Mouse (Mus musculus) neural tube, embryonic 12.5 days (tissue): Measurements from ENCODE around the gene Alox12. TPM values are rescaled to one million over a fixed set of nuclear protein-coding genes. Genes with fewer than 3 reads are reported as not detected.

ENCODE experiments used
- ATAC-seq: fragments of 200-750 bp; cut with Nextera tagmentation; 2 replicates; pipeline ENCODE4 v1.8.0; 2017; ENCODE audit warnings: low read depth, mild to moderate bottlenecking, moderate TSS enrichment, moderate library complexity; ENCODE audit not compliant: low FRiP score
- H3K27ac ChIP-seq: fragments of 300-500 bp; sonication (generic); 2 replicates; pipeline ENCODE4 v1.5.1; 2016
- H3K27me3 ChIP-seq: fragments of 300-500 bp; sonication (generic); replicated peaks from 2 replicates; pipeline ENCODE4 v1.6.1; 2016; ENCODE audit warnings: mild to moderate bottlenecking
- H3K36me3 ChIP-seq: fragments of 300-500 bp; sonication (generic); 2 replicates; pipeline ENCODE4 v1.6.1; 2016; ENCODE audit warnings: mild to moderate bottlenecking
- H3K4me1 ChIP-seq: fragments of 300-500 bp; sonication (generic); 2 replicates; pipeline ENCODE4 v1.6.1; 2016
- H3K4me2 ChIP-seq: fragments of 300-500 bp; sonication (generic); replicated peaks from 2 replicates; pipeline ENCODE4 v1.6.1; 2016; ENCODE audit warnings: mild to moderate bottlenecking
- H3K4me3 ChIP-seq: fragments of 300-500 bp; sonication (generic); 2 replicates; pipeline ENCODE4 v1.5.1; 2016
- H3K9ac ChIP-seq: fragments of 300-500 bp; sonication (generic); 2 replicates; pipeline ENCODE4 v1.6.1; 2016; ENCODE audit warnings: mild to moderate bottlenecking
- H3K9me3 ChIP-seq: fragments of 300-500 bp; sonication (generic); 2 replicates; pipeline ENCODE4 v1.6.1; 2016; ENCODE audit warnings: mild to moderate bottlenecking
- WGBS: fragments of 180-500 bp; shearing (Covaris S2); methylation state at CpG from one replicate; pipeline ENCODE4 v1.1.7; 2016; 5-methylcytosine and 5-hydroxymethylcytosine counted together
- polyA plus RNA-seq: library from polyadenylated mRNA; unstranded; fragments of >200 nt; fragmentation: Nextera tagmentation; extraction: Ambion mirVana; gene quantifications from 2 replicates; pipeline ENCODE4 v1.2.1, GENCODE M21; 2016

Gene Alox12
- polyA plus RNA-seq, 1 experiment from 2014 or later = 3.0 TPM

DNA sequence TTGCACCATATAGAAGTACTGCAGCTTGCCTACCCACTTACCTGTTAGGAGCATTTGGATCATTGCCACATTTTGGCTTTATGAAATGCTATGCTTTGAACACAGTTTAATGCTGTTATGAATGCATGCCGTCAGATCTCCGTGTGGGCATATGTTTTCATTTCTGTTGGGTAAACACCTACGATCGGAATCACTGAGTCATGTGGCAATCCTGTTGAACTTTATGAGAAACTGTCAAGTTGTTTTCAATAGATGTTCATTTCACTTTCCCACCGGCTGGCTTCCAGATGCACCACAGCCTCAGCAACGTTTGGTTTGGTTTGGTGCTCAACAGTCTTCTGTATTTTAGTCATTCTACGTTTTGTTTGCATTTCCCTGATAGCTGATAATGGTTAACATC lies 16.5 kb upstream of the Alox12 start:
- Histone ChIP-seq H3K9me3 (no peaks in the 10 kb centered on the region), H3K27me3 (no peaks in the 10 kb centered on the region), H3K36me3 (no peaks in the 10 kb centered on the region), H3K9ac (no peak overlapping the region), H3K27ac (no peak overlapping the region), H3K4me3 (no peak overlapping the region), H3K4me2 (no peak overlapping the region), H3K4me1 (no peaks in the 10 kb centered on the region)
- WGBS = 83% methylated on average over 7 of the region's 7 CpGs
- no peak for ATAC-seq

DNA sequence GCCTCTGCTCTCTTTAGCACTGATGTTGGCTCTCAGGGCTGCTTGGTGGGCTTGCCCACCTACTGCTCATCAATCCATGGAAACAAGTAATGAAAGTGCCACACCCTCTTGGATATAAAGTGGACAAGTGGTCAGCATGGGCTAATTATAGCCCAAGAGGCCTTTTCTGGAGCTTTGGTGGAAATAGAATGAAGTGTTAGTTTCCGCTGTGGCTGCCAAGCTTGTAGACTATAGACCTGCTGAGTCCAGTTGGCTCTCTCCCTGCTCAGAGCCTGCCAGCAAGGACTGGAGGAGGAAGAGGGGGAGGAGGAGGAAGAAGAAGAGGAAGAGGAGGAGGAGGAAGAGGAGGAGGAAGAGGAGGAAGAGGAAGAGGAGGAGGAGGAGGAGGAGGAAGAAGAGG lies 11.3 kb upstream of the Alox12 start:
- Histone ChIP-seq H3K36me3 (no peaks in the 10 kb centered on the region), H3K4me1 (no peaks in the 10 kb centered on the region), H3K4me2 (no peak overlapping the region), H3K9me3 (no peaks in the 10 kb centered on the region), H3K4me3 (no peak overlapping the region), H3K9ac (no peak overlapping the region), H3K27me3 (no peaks in the 10 kb centered on the region), H3K27ac (no peak overlapping the region)
- WGBS = 91% methylated on average over 1 of the region's 1 CpGs
- no peak for ATAC-seq

DNA sequence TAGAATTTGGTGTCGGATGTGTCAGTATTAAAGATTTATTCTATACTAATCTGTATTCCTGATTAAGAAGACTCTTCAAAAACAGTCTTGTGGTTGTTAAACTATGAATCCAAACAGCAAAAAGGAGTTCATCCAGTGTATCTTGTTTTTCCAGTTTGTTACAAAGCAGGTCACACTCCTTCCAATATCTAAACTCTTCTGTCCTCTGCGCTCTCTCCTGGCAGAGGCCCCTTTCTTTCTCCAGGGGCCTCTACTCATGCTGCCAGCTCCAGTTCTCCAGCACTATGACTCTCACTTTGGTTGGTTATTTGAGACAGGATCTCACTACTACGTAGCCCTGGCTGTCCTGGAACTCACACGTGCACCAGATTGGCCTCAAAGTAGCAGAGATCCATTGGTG lies 10.7 kb upstream of the Alox12 start:
- Histone ChIP-seq H3K27ac (no peak overlapping the region), H3K4me2 (no peak overlapping the region), H3K36me3 (no peaks in the 10 kb centered on the region), H3K27me3 (no peaks in the 10 kb centered on the region), H3K9ac (no peak overlapping the region), H3K4me1 (no peaks in the 10 kb centered on the region), H3K9me3 (no peaks in the 10 kb centered on the region), H3K4me3 (no peak overlapping the region)
- 85% methylated on average over 4 of the region's 4 CpGs for WGBS
- no peak for ATAC-seq

DNA sequence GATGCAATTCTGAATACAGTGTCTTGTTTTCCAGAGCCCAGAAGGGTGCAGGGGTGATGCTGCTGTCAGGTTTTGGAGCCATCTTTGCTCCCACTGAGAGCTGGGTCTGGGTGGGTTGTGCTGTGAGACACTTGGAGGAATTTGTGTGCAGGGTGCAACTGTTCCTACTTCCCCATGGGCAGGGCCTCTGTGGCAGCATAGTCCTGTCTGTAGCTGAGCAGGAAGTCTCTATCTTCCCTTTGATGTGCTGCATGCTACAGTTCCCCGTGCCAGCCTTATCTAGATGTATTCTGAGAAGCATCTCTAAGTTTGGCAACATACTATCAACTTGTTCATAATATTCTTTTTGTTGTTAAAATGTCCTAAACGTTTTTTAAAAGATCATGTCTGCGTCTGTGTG lies 10.1 kb upstream of the Alox12 start:
- Histone ChIP-seq H3K4me3 (no peak overlapping the region), H3K9me3 (no peaks in the 10 kb centered on the region), H3K36me3 (no peaks in the 10 kb centered on the region), H3K4me1 (no peaks in the 10 kb centered on the region), H3K4me2 (no peak overlapping the region), H3K9ac (no peak overlapping the region), H3K27me3 (no peaks in the 10 kb centered on the region), H3K27ac (no peak overlapping the region)
- ATAC-seq = no peak
- WGBS = 66% methylated on average over 3 of the region's 3 CpGs

DNA sequence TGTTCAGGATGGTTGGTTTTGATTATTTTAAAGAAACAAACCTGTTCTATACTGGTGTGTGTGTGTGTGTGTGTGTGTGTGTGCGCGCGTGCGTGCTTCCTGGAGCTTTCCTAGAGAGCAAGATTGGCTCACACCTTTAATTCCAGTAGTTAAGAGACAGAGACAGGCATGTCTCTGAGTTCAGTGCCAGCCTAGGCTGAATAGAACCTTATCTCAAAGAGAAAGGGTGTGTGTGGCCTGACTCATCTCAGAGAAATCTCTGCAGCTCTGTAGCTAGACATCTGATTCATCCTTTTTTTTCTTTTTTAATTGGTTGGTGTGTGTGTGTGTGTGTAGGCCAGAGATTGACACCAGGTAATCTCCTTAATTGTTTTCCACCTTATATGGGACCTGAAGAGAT lies 3.9 kb upstream of the Alox12 start:
- Histone ChIP-seq H3K4me1 (peaks cover 10% of the 10 kb centered on the region), H3K36me3 (no peaks in the 10 kb centered on the region), H3K4me2 (no peak overlapping the region), H3K9ac (no peak overlapping the region), H3K27ac (no peak overlapping the region), H3K4me3 (no peak overlapping the region), H3K9me3 (no peaks in the 10 kb centered on the region), H3K27me3 (peaks cover 22% of the 10 kb centered on the region)
- ATAC-seq = no peak
- 91% methylated on average over 4 of the region's 4 CpGs for WGBS

DNA sequence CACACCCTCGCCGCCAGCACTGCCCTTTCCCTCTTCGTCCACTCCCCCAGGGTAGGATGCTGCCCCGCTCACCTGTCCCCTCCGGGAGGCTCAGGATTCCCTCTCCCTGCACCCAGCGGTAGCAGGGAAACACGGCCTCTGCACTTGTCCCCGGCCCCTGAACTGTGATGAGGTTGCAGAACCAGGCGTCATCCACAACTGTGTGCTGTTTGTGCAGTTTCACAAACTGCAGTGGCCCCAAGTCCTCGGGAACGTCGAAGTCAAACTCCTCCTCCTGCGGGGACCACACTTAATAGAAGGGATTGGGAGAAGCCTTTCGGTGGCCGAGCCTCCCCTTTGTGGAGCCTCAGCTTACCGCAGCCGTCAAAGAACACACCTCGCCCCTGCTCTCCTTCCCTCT lies 816 bp downstream of the Alox12 start:
- H3K27me3 ChIP-seq = peaks cover 53% of the 10 kb centered on the region
- ATAC-seq = no peak
- no peak overlapping the region; the same call in 1 of the 2 replicates for H3K4me3 ChIP-seq
- H3K4me2 ChIP-seq = peak overlapping the region; percentile 51
- H3K4me1 ChIP-seq = peaks cover 10% of the 10 kb centered on the region
- H3K36me3 ChIP-seq = no peaks in the 10 kb centered on the region
- H3K9me3 ChIP-seq = no peaks in the 10 kb centered on the region
- 4% methylated on average over 18 of the region's 18 CpGs for WGBS
- H3K9ac ChIP-seq = no peak overlapping the region
- H3K27ac ChIP-seq = no peak overlapping the region

DNA sequence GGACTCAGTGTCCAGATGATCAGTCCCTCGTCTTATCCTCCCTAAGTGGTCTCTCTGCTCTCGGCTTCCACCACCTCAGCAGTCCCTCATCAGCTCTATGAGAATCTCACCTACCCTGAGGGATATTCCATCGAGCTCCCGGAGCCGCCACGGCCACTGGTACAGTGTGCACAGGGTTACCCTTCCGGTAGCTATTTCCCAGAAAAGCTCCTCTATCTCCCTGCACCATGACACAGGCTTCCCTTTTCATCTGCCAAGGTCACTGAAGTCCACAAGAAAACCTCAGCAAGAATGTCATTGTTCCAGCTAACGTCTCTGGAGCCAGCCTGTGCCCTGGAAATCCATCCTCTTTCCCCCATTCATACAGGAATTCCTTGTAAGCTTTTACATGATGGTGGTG lies 3.3 kb downstream of the Alox12 start:
- H3K9me3 ChIP-seq = no peaks in the 10 kb centered on the region
- H3K4me2 ChIP-seq = no peak overlapping the region
- H3K9ac ChIP-seq = no peak overlapping the region
- no peak overlapping the region for H3K27ac ChIP-seq
- H3K4me1 ChIP-seq = peaks cover 10% of the 10 kb centered on the region
- 79% methylated on average over 8 of the region's 8 CpGs for WGBS
- ATAC-seq = no peak
- H3K4me3 ChIP-seq = no peak overlapping the region
- no peaks in the 10 kb centered on the region for H3K36me3 ChIP-seq
- peaks cover 53% of the 10 kb centered on the region for H3K27me3 ChIP-seq

DNA sequence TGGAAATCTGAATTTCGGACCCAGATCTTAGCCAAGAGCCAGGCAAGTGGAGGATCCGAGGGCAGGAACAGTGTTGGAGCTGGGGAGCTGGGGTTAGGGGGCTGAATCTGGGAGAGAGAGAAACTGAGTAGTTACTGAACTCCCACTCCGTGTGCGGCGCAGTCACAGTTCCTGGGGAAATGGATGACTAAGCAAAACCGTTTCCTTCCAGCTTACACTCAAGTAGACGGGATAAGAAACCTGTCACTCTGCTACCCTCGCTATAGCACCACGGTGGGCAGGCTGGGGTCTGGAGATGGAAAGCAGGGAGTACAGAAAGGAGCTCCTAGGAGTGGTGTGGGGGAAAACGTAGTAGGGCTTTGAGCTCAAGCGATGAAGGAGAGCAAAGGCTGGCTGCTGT lies 5.0 kb downstream of the Alox12 start:
- no peaks in the 10 kb centered on the region for H3K9me3 ChIP-seq
- no peak for ATAC-seq
- WGBS = 71% methylated on average over 11 of the region's 11 CpGs
- H3K4me3 ChIP-seq = no peak overlapping the region
- peaks cover 46% of the 10 kb centered on the region for H3K27me3 ChIP-seq
- H3K4me2 ChIP-seq = no peak overlapping the region
- H3K36me3 ChIP-seq = no peaks in the 10 kb centered on the region
- H3K9ac ChIP-seq = no peak overlapping the region
- H3K4me1 ChIP-seq = peaks cover 6% of the 10 kb centered on the region
- H3K27ac ChIP-seq = no peak overlapping the region

DNA sequence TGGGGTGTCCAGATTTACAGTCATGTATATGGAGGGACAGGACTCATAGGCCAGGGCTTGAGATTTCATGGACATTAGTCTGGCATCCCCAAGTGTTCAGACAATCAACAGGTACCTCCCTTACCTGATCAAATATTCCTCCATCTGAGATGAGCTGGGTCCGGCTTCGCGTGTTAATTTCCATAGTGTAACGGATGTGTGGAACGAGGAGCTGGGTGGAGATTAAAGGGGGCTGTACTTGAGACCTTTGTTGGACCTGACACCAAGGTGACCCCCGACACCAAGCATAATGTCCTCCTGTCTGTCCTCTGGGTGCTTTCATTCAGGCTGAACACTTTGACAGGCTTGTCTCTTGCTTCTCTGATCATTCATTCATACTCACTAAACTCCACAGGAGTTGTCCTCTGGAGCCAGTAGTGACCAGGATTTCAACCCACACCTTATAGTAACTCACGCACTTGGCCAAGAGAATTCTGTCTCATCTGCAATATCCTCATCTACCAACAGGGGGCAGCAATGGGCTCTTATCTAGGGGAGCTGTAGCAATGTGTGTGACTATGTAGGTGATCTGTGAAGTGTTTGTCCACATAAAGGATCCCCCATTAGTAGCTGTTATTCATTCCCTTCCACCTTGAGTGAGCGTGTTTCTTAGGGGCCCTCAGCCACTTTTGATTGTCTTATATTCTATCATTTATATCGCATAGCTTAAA lies 7.9 kb downstream of the Alox12 start:
- no peaks in the 10 kb centered on the region for H3K36me3 ChIP-seq
- no peak overlapping the region for H3K4me3 ChIP-seq
- no peaks in the 10 kb centered on the region for H3K9me3 ChIP-seq
- H3K4me1 ChIP-seq = no peaks in the 10 kb centered on the region
- WGBS = 48% methylated on average over 9 of the region's 9 CpGs
- H3K27ac ChIP-seq = no peak overlapping the region
- no peak overlapping the region for H3K9ac ChIP-seq
- ATAC-seq = no peak
- no peak overlapping the region for H3K4me2 ChIP-seq
- peaks cover 20% of the 10 kb centered on the region for H3K27me3 ChIP-seq

DNA sequence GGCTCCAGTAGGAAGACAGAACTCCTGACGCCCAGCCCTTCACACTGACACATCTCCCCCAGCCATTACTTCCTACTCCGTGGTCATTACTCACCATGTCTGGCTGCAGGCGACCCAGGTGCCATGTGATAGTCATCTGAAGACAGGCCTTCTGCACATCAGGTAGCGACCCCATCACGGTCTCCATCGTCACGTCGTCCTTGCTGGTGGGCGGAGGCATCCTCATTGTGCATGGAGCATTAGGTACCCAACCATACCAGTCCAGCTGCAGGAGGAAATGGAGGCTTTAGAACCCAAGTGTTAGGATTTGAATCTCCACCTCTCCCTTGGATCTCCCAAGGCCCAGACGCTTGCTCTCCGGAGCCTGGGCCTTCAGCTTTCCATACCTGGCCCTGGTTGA lies 12.6 kb downstream of the Alox12 start:
- WGBS = 68% methylated on average over 11 of the region's 11 CpGs
- H3K36me3 ChIP-seq = no peaks in the 10 kb centered on the region
- H3K27ac ChIP-seq = no peak overlapping the region

DNA sequence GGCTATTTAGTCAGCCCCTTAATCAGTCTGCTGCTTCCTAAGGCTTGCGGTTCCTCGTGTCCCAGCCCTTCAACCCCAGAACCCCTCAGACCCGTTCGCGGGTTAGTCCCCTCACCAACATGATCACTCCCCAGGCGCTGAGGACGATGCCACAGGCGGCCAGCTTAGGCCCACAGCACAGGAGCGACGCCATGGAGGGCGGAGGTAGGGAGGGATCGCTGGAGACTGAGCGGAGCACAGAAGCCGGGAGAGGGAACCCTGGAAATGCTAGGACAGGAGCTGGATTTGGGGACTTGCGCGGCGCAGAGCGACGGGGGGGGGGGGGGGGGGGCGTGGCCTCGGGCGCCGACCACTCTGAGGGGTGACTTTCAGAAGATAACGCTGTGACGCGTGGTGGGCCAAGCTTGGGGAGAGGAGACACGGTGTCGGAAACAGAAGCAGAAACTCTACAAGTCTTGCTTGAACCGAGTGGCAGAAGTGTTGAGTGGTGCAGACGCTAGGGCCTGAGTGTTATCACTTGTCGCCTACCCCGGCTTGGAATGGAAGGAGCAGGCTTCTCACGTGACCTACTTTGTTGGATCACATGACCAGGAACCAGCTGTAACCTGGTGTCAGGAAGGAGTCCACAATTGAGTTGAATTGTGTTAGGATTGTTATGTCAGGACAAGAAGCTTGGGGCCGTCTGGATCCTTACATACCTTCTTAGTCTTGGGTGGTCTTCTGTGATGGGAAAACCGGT lies 15.4 kb downstream of the Alox12 start, which contains the start of the genes Gm21988 and Rnasek:
Gene Gm21988 (minus strand): TSS at position 290 of the 739 bp plus-strand sequence.
Gene Rnasek (minus strand): TSS at position 302 of the 739 bp plus-strand sequence.
- H3K9ac ChIP-seq = peak within 1 kb of the TSS; percentile 83
- H3K36me3 ChIP-seq = peaks cover 12% of the 10 kb centered on the region
- peaks cover 23% of the 10 kb centered on the region for H3K4me1 ChIP-seq
- under 1% methylated on average over 35 of the region's 35 CpGs for WGBS
- H3K9me3 ChIP-seq = no peaks in the 10 kb centered on the region
- H3K27ac ChIP-seq = peak within 1 kb of the TSS; percentile 57; the same call in 1 of the 2 replicates
- H3K4me2 ChIP-seq = peak within 1 kb of the TSS; percentile 95
- peak within 1 kb of the TSS; percentile 91 for H3K4me3 ChIP-seq
- ATAC-seq = peak; percentile 28
- H3K27me3 ChIP-seq = 0 out of 2 replicates have a peak, but pooled peaks cover 2% of the 10 kb centered on the region

More for the DNA sequence above, 12.6 kb downstream of the Alox12 start:
- no peak overlapping the region for H3K4me3 ChIP-seq
- H3K4me2 ChIP-seq = no peak overlapping the region
- H3K4me1 ChIP-seq = peaks cover 18% of the 10 kb centered on the region
- H3K9me3 ChIP-seq = no peaks in the 10 kb centered on the region
- no peak overlapping the region for H3K9ac ChIP-seq
- 0 out of 2 replicates have a peak, but pooled peaks cover 7% of the 10 kb centered on the region for H3K27me3 ChIP-seq
- no peak for ATAC-seq

DNA sequence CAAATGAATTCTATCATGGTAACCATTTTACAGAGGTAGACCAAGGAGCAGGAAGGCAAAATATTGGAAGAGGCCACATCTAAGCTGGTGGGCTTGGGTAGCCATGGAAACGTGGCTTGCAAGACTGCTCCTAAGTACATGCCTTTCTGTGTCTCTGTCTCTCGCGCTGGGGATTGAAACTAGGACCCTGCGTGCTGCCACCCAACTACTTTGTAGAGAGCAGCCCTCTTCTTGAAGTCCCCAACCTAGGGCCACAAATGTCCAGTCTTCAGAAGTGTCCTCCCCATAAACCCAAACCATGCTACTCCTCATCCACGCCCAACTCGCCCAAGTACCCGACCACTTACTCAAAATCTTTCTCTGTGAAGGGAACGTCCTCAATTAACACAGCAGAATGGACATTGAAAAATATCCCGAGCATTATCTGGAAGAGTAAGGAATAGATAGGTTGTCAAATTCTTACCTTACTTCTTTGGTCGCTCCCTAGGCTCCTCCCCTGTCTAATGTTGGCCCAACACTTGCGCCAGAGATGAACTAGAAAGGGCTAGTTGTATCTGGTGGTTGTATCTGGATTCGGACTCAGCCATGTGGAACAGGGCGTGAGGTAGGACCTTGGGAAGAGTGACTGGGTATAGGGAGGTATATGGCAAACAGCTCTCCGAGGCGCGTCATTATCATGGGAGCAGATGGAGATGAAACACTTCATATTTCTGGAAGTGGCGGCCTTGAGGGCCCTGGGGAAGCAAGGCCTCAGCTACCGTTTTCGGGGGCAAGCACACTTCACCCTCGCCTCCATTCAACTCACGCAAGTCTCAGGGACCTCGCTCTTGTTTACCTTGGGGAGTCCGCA lies 16.3 kb downstream of the Alox12 start:
- no peak for ATAC-seq
- H3K27ac ChIP-seq = 0 out of 2 replicates have a peak overlapping the region, but pooled peaks have one; percentile 82
- H3K27me3 ChIP-seq = no peaks in the 10 kb centered on the region
- peak overlapping the region; percentile 91 for H3K4me3 ChIP-seq
- peaks cover 16% of the 10 kb centered on the region for H3K36me3 ChIP-seq
- H3K9me3 ChIP-seq = no peaks in the 10 kb centered on the region
- WGBS = 13% methylated on average over 23 of the region's 23 CpGs
- peaks cover 23% of the 10 kb centered on the region for H3K4me1 ChIP-seq
- H3K9ac ChIP-seq = peak overlapping the region; percentile 83
- H3K4me2 ChIP-seq = peak overlapping the region; percentile 95
